In genomic region chr1:167409601-167410000, GRCm38 (mm10) we compare ENCODE assay signal across 26 mouse cellular contexts. TPM values are rescaled to one million over a fixed set of nuclear protein-coding genes. Genes with fewer than 3 reads are reported as not detected.
DNase-seq lines count a peak whose midpoint lies in the region; ATAC-seq and TF ChIP-seq lines count a peak whose summit lies in the region.
"Had no signal": no experiment of that assay in that cellular context is flagged by ENCODE, and none has a peak within 500 bp of the region (broad histone marks: within the 10 kb centered on the region; RNA-seq: fewer than 3 reads in every experiment).

No protein-coding gene starts in this region.

- H3K9ac ChIP-seq in midbrain, embryonic 11.5 days (ENCODE audit: low read length), result no peak overlapping the region
- no peak overlapping the region for H3K9ac ChIP-seq in midbrain, postnatal 0 days (replicated peaks; ENCODE audit: low read length, poor library complexity, severe bottlenecking)

- no peak overlapping the region for H3K4me2 ChIP-seq in midbrain, embryonic 11.5 days
- H3K4me2 ChIP-seq in midbrain, postnatal 0 days (ENCODE audit: low read depth, low read length, poor library complexity, severe bottlenecking), result no peak overlapping the region

- no peak for TF ChIP-seq POLR2A in testis, adult 2 months (IDR thresholded peaks at IDR 0.05; ENCODE audit: control insufficient read depth, low read depth, low read length)

- intact Hi-C loops in heart, postnatal 10 days (cut with DNase I), result no loop called here
- intact Hi-C loops in heart, postnatal 14 days (cut with DNase I), result no loop called here

- H3K4me3 ChIP-seq in heart, embryonic 10.5 days, result no peak overlapping the region
- H3K4me3 ChIP-seq in midbrain, embryonic 11.5 days (ENCODE audit: low read depth, low read length), result no peak overlapping the region
- no peak overlapping the region for H3K4me3 ChIP-seq in midbrain, postnatal 0 days (ENCODE audit: low read depth, low read length)
- peak overlapping the region; percentile 41; the same call in 1 of the 2 replicates for H3K4me3 ChIP-seq in testis, adult 2 months (ENCODE audit: control insufficient read depth, low read depth, low read length)

- 75% methylated on average over 4 of the region's 4 CpGs for WGBS in heart, embryonic 10.5 days
- 76% methylated on average over 4 of the region's 4 CpGs for WGBS in midbrain, embryonic 11.5 days
- WGBS in midbrain, postnatal 0 days, result 76% methylated on average over 4 of the region's 4 CpGs

- no peak for TF ChIP-seq CTCF in midbrain, postnatal 0 days (IDR thresholded peaks at IDR 0.05)
- no peak for TF ChIP-seq CTCF in testis, adult 2 months (IDR thresholded peaks at IDR 0.05; ENCODE audit: control insufficient read depth, insufficient read depth, insufficient replicate concordance, low read depth, low read length)

- no peaks in the 10 kb centered on the region for H3K36me3 ChIP-seq in heart, embryonic 10.5 days
- no peaks in the 10 kb centered on the region for H3K36me3 ChIP-seq in midbrain, embryonic 11.5 days (ENCODE audit: control insufficient read depth, insufficient read depth, low read length)
- no peaks in the 10 kb centered on the region for H3K36me3 ChIP-seq in midbrain, postnatal 0 days (ENCODE audit: insufficient read depth, low read length)
- no peaks in the 10 kb centered on the region for H3K36me3 ChIP-seq in testis, adult 2 months (ENCODE audit: control insufficient read depth, insufficient read depth, low read length)
- H3K36me3 ChIP-seq: G1E had no signal

- no peak overlapping the region for H3K27ac ChIP-seq in heart, embryonic 10.5 days
- H3K27ac ChIP-seq in midbrain, embryonic 11.5 days (ENCODE audit: low read depth, low read length), result no peak overlapping the region
- H3K27ac ChIP-seq in midbrain, postnatal 0 days (ENCODE audit: low read depth, low read length), result no peak overlapping the region
- H3K27ac ChIP-seq in testis, adult 2 months (ENCODE audit: control insufficient read depth, insufficient read depth, low read depth, low read length), result peak overlapping the region; percentile 95

- peak; percentile 76 for DNase-seq in heart, adult 11 months
- DNase-seq in heart, postnatal 10 days, result no peak
- DNase-seq in heart, embryonic 10.5 days (ENCODE audit: low spot score), result peak; percentile 35
- DNase-seq in heart, postnatal 14 days, result no peak
- DNase-seq in midbrain, embryonic 11.5 days (ENCODE audit: low spot score, missing footprints), result peak; percentile 75
- no peak for DNase-seq in midbrain, postnatal 0 days (ENCODE audit: low spot score)
- no peak for DNase-seq in testis, postnatal 14 days (ENCODE audit: low spot score)
- DNase-seq: adrenal gland, adult 2 months; adrenal gland, adult 8-10 months; adrenal gland, postnatal 10 days; adrenal gland, postnatal 14 days; adrenal gland, postnatal 25 days; adrenal gland, postnatal 36 days; B cell, adult 2 months; cerebellum, adult 11 months; cerebellum, adult 11-12 months had no signal

- peaks cover 35% of the 10 kb centered on the region for H3K27me3 ChIP-seq in heart, embryonic 10.5 days (ENCODE audit: insufficient read depth, poor library complexity, severe bottlenecking)
- H3K27me3 ChIP-seq in midbrain, embryonic 11.5 days (ENCODE audit: control insufficient read depth, insufficient read depth, low read length), result no peaks in the 10 kb centered on the region
- no peaks in the 10 kb centered on the region; the same call in 1 of the 2 replicates for H3K27me3 ChIP-seq in midbrain, postnatal 0 days (ENCODE audit: insufficient read depth, low read length)
- H3K27me3 ChIP-seq in testis, adult 2 months (ENCODE audit: control insufficient read depth, insufficient read depth, low read length), result no peaks in the 10 kb centered on the region

- no peaks in the 10 kb centered on the region for H3K9me3 ChIP-seq in heart, embryonic 10.5 days
- no peaks in the 10 kb centered on the region for H3K9me3 ChIP-seq in midbrain, embryonic 11.5 days (ENCODE audit: control insufficient read depth, low read length)
- H3K9me3 ChIP-seq in midbrain, postnatal 0 days (ENCODE audit: low read length), result no peaks in the 10 kb centered on the region
- H3K9me3 ChIP-seq: G1E had no signal

- H3K4me1 ChIP-seq in heart, embryonic 10.5 days, result no peaks in the 10 kb centered on the region
- no peaks in the 10 kb centered on the region for H3K4me1 ChIP-seq in midbrain, embryonic 11.5 days (ENCODE audit: control insufficient read depth, insufficient read depth, low read length)
- H3K4me1 ChIP-seq in midbrain, postnatal 0 days (ENCODE audit: insufficient read depth, low read length), result no peaks in the 10 kb centered on the region
- H3K4me1 ChIP-seq in testis, adult 2 months (ENCODE audit: control insufficient read depth, insufficient read depth, low read length), result peaks cover 7% of the 10 kb centered on the region

- ATAC-seq in midbrain, embryonic 11.5 days (ENCODE audit: low FRiP score), result no peak
- no peak for ATAC-seq in midbrain, postnatal 0 days (ENCODE audit: low FRiP score)
- ATAC-seq: activated CD4-positive, CD25-positive, alpha-beta regulatory T cell, adult 4 months; CD4-positive, CD25-positive, alpha-beta regulatory T cell, adult 4 months; Patski had no signal

RNA-seq across cellular contexts. Expression of gene Mgst3, which starts 16.0 kb away (rescaled TPM):
- total RNA-seq in heart, postnatal 10 days (2021), result 100 to 1,000 TPM; 191 to 207 TPM
- polyA plus RNA-seq in heart, embryonic 10.5 days (2016; fragmentation: Nextera tagmentation; extraction: Ambion mirVana), result 111 and 149 TPM in 2 replicates
- 100 to 1,000 TPM; 217 to 220 TPM for total RNA-seq in heart, postnatal 14 days (2021)
- polyA plus RNA-seq in midbrain, embryonic 11.5 days (2014; fragmentation: Nextera tagmentation; extraction: Ambion mirVana), result 58.9 and 60.8 TPM in 2 replicates
- total RNA-seq in midbrain, postnatal 0 days (2014; rRNA removed), result 221 and 246 TPM in 2 replicates
- polyA plus RNA-seq in midbrain, postnatal 0 days (2015; fragmentation: Nextera tagmentation; extraction: Ambion mirVana), result 240 and 311 TPM in 2 replicates
- 16.5 and 18.9 TPM in 2 replicates for polyA plus RNA-seq in testis, adult 2 months (2012; rRNA removed)

RNA-seq across cellular contexts. Expression of gene Lrrc52, which starts 57.0 kb away (rescaled TPM):
- 1 to 10 TPM in 1 of 2 experiments, under 1 TPM in 1; 0.69 to 3.2 TPM for total RNA-seq in heart, postnatal 10 days (2021)
- 0.19 TPM in 1 of 2 replicates, not detected in the other for polyA plus RNA-seq in heart, embryonic 10.5 days (2016; fragmentation: Nextera tagmentation; extraction: Ambion mirVana)
- total RNA-seq in heart, postnatal 14 days (2021), result 1 to 10 TPM; 2.0 to 2.5 TPM
- polyA plus RNA-seq in midbrain, embryonic 11.5 days (2014; fragmentation: Nextera tagmentation; extraction: Ambion mirVana), result not detected in 2 replicates
- total RNA-seq in midbrain, postnatal 0 days (2014; rRNA removed), result not detected in 2 replicates
- 0.15 TPM in 1 of 2 replicates, not detected in the other for polyA plus RNA-seq in midbrain, postnatal 0 days (2015; fragmentation: Nextera tagmentation; extraction: Ambion mirVana)
- 60.6 and 74.8 TPM in 2 replicates for polyA plus RNA-seq in testis, adult 2 months (2012; rRNA removed)
- total RNA-seq: adrenal gland, postnatal 25 days; CH12.LX; ES-E14; MEL had no signal
- polyA plus RNA-seq: activated CD4-positive, CD25-positive, alpha-beta regulatory T cell, adult 4 months; adrenal gland, adult 2 months; brain, embryonic 14.5 days; C2C12; CD4-positive, CD25-positive, alpha-beta regulatory T cell, adult 4 months; G1E; Patski had no signal

RNA-seq across cellular contexts. Expression of gene Aldh9a1, which starts 59.8 kb away (rescaled TPM):
- 10 to 100 TPM; 29.1 to 34.2 TPM for total RNA-seq in heart, postnatal 10 days (2021)
- polyA plus RNA-seq in heart, embryonic 10.5 days (2016; fragmentation: Nextera tagmentation; extraction: Ambion mirVana), result 44.4 and 59.4 TPM in 2 replicates
- total RNA-seq in heart, postnatal 14 days (2021), result 10 to 100 TPM; 25.0 to 30.4 TPM
- 33.4 and 36.5 TPM in 2 replicates for polyA plus RNA-seq in midbrain, embryonic 11.5 days (2014; fragmentation: Nextera tagmentation; extraction: Ambion mirVana)
- 11.4 and 12.3 TPM in 2 replicates for total RNA-seq in midbrain, postnatal 0 days (2014; rRNA removed)
- 40.1 and 41.5 TPM in 2 replicates for polyA plus RNA-seq in midbrain, postnatal 0 days (2015; fragmentation: Nextera tagmentation; extraction: Ambion mirVana)
- polyA plus RNA-seq in testis, adult 2 months (2012; rRNA removed), result 30.8 and 33.6 TPM in 2 replicates

Comparison
In these comparisons a context has a peak if more than half of its experiments do, and no peak if none do; other contexts are left out.
1. DNase-seq: peak in heart, adult 11 months (single experiment), heart, embryonic 10.5 days (single experiment) and midbrain, embryonic 11.5 days (single experiment); none in heart, postnatal 10 days (0 of 2), heart, postnatal 14 days (0 of 2), midbrain, postnatal 0 days (single experiment) and testis, postnatal 14 days (single experiment).
2. RNA of gene Lrrc52, which starts 57.0 kb away (polyA plus RNA-seq): 60.6 to 74.8 TPM in testis, adult 2 months; 0.19 TPM in heart, embryonic 10.5 days, 0.15 TPM in midbrain, postnatal 0 days and not detected in midbrain, embryonic 11.5 days; every median in the first group is over 10 times any median in the second.